Mouse (Mus musculus): ENCODE measurements at regions not wholly inside any gene's neighbourhood (a gene's known extent, or its start where the extent isn't known, plus 50 kb on each side); places are given as distances from the start of the nearest gene placed in this dataset.

GRCm38 (mm10) chr4:47707966-47708365 lies 233.5 kb downstream of the Sec61b start:
- intact Hi-C loops (cut with DNase I): no loop called here
- DNase-seq: peak; percentile 22 to 31

GRCm38 (mm10) chr4:47713387-47713786 lies 238.9 kb downstream of the Sec61b start:
- no peak for DNase-seq
- intact Hi-C loops (cut with DNase I): no loop called here

- no peak for DNase-seq
- intact Hi-C loops (cut with DNase I): no loop called here
Measured at GRCm38 (mm10) chr4:47724331-47725004, 250.0 kb downstream of the Sec61b start.

GRCm38 (mm10) chr4:47725005-47725340 lies 250.5 kb downstream of the Sec61b start:
- intact Hi-C loops (cut with DNase I): no loop called here
- DNase-seq: no peak

GRCm38 (mm10) chr4:47746498-47747190 lies 272.2 kb downstream of the Sec61b start:
- intact Hi-C loops (cut with DNase I): no loop called here

GRCm38 (mm10) chr4:47772230-47772920 lies 272.6 kb upstream of the Nr4a3 start:
- DNase-seq: no peak
- intact Hi-C loops (cut with DNase I): no loop called here

More at GRCm38 (mm10) chr4:47746498-47747190, 272.2 kb downstream of the Sec61b start:
- no peak for DNase-seq

- no peak for DNase-seq
- intact Hi-C loops (cut with DNase I): no loop called here
Measured at GRCm38 (mm10) chr4:47774664-47775063, 270.3 kb upstream of the Nr4a3 start.

- intact Hi-C loops (cut with DNase I): no loop called here
Measured at GRCm38 (mm10) chr4:47781039-47781438, 263.9 kb upstream of the Nr4a3 start.

GRCm38 (mm10) chr4:47796977-47797376 lies 248.0 kb upstream of the Nr4a3 start:
- no peak for DNase-seq
- intact Hi-C loops (cut with DNase I): no loop called here

More at GRCm38 (mm10) chr4:47781039-47781438, 263.9 kb upstream of the Nr4a3 start:
- DNase-seq: no peak

GRCm38 (mm10) chr4:47799165-47799564 lies 245.8 kb upstream of the Nr4a3 start:
- DNase-seq: no peak
- intact Hi-C loops (cut with DNase I): no loop called here

- intact Hi-C loops (cut with DNase I): no loop called here
- no peak for DNase-seq
Measured at GRCm38 (mm10) chr4:47803111-47803510, 241.8 kb upstream of the Nr4a3 start.

GRCm38 (mm10) chr4:47807877-47808276 lies 237.1 kb upstream of the Nr4a3 start:
- DNase-seq: no peak
- intact Hi-C loops (cut with DNase I): no loop called here

- no peak for DNase-seq
- intact Hi-C loops (cut with DNase I): no loop called here
Measured at GRCm38 (mm10) chr4:47814030-47814429, 230.9 kb upstream of the Nr4a3 start.

- intact Hi-C loops (cut with DNase I): no loop called here
- DNase-seq: no peak
Measured at GRCm38 (mm10) chr4:47818371-47819159, 226.4 kb upstream of the Nr4a3 start.

GRCm38 (mm10) chr4:47820562-47820961 lies 224.4 kb upstream of the Nr4a3 start:
- no peak for DNase-seq
- intact Hi-C loops (cut with DNase I): no loop called here

- no peak for DNase-seq
- intact Hi-C loops (cut with DNase I): no loop called here
Measured at GRCm38 (mm10) chr4:47823299-47823698, 221.7 kb upstream of the Nr4a3 start.

GRCm38 (mm10) chr4:47824083-47824482 lies 220.9 kb upstream of the Nr4a3 start:
- intact Hi-C loops (cut with DNase I): no loop called here

GRCm38 (mm10) chr4:47832905-47833304 lies 212.0 kb upstream of the Nr4a3 start:
- intact Hi-C loops (cut with DNase I): no loop called here
- DNase-seq: no peak

More at GRCm38 (mm10) chr4:47824083-47824482, 220.9 kb upstream of the Nr4a3 start:
- no peak for DNase-seq

- intact Hi-C loops (cut with DNase I): no loop called here
- DNase-seq: no peak
Measured at GRCm38 (mm10) chr4:47838411-47838810, 206.5 kb upstream of the Nr4a3 start.

- no peak for DNase-seq
- intact Hi-C loops (cut with DNase I): no loop called here
Measured at GRCm38 (mm10) chr4:47842128-47842656, 202.8 kb upstream of the Nr4a3 start.

- DNase-seq: no peak
- intact Hi-C loops (cut with DNase I): no loop called here
Measured at GRCm38 (mm10) chr4:47845239-47845638, 199.7 kb upstream of the Nr4a3 start.
